Mouse (Mus musculus) adrenal gland, postnatal 25 days (tissue): ENCODE measurements at regions not wholly inside any gene's neighbourhood (a gene's known extent, or its start where the extent isn't known, plus 50 kb on each side); places are given as distances from the start of the nearest gene placed in this dataset.
"Not testable (repeated sequence)": the region's sequence is repeated elsewhere in the genome, so short reads cannot be mapped to it uniquely, and the experiment has no call there.

Experiments used
- DNase-seq: peaks from one replicate; pipeline ENCODE4 v3.0.0; 2021; ENCODE audit warnings: mixed read lengths

- no peak for DNase-seq
These were observed 465.3 kb upstream of the Smim15 start for GRCm38 (mm10) chr13:107578968-107579367.

GRCm38 (mm10) chr13:107577809-107578208, 466.4 kb upstream of the Smim15 start:
- DNase-seq: no peak

DNA sequence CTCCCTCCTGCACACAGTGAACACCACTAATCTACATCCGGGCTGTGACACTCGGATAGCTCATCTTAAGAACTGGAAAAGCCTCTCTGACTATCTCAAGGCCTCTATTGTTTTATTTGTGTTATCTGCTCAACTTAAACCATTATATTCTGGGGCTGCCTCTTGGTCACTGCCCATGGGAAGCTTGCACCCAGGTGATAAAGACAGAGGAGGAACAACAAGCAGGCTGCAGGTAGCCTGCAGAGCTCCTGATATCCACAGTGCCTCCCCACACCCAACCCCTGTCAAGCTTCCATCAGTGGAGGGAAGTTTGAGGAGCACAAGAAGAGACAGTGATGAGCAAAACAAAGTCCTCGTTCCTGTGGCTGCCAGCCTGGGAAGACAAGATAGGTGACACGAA, 467.0 kb upstream of the Smim15 start:
- no peak for DNase-seq

- no peak for DNase-seq
These were observed 467.5 kb upstream of the Smim15 start for GRCm38 (mm10) chr13:107576701-107577100.

GRCm38 (mm10) chr13:107575025-107575424, 469.2 kb upstream of the Smim15 start:
- DNase-seq: no peak

- DNase-seq: no peak
These were observed 470.5 kb upstream of the Smim15 start for GRCm38 (mm10) chr13:107573499-107574355.

- no peak for DNase-seq
These were observed 472.7 kb upstream of the Smim15 start for GRCm38 (mm10) chr13:107571539-107571938.

- DNase-seq: no peak
These were observed 474.8 kb upstream of the Smim15 start for GRCm38 (mm10) chr13:107569477-107569876.

DNA sequence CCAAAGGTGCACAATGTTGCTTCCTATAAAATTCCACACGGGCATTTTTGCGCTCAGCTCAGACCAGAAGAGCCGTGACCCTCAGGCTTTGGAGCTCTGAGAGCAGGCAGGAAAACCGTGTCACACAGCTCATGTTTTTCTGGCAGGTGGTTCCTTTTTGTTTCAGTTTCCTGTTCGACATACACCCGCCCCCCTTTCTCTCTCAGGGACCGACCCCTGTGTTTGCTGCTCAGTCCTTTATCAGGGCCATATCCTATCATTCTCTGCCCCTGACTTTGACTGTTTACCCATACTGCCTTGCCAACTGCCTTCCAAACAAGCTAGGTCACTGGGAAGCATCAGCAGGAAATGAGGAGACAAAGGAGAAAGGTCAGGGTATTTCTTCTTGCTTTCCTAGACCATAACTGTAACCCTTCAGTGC, 475.5 kb upstream of the Smim15 start:
- no peak for DNase-seq

- no peak for DNase-seq
These were observed 481.8 kb upstream of the Smim15 start for GRCm38 (mm10) chr13:107562463-107562862.

- no peak for DNase-seq
These were observed 482.7 kb upstream of the Smim15 start for GRCm38 (mm10) chr13:107561529-107561928.

DNA sequence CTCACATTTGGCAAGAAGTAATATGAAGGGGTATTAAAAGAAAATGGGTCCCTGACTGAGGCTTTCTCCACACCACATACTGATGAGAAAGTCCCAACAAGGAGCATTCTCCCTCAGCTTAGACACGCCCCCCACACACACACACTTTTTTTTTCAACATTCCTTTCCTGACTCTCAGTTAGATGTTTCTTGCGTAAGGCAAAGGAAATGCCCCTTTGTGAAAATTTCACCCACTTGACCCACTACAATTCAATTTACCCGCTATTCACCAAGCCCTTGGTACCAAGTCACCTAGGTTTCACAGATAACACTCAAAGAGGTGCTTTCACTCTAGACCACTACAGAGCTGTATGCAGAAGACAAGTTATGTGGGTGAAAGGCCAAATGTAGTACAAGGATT, 488.3 kb upstream of the Smim15 start:
- DNase-seq: no peak

DNA sequence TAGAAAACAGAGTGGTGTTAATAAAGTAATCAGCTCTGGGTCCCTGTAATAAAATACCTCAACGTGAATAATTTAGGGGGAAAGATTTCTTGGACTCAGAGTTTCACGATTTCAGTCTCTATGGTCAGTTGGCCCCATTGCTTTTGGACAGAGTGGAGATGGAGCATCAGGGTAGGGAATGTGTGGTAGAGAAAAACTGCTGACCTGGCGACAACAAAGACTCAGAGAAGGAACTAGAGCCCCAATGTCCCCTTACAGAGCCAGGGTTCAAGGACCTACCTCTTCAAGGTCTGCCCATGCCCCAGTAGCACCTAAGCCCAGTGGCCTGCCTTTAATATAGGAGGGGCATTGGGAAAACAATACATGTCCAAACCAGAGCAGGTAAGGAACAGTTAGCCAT, 490.2 kb upstream of the Smim15 start:
- no peak for DNase-seq

DNA sequence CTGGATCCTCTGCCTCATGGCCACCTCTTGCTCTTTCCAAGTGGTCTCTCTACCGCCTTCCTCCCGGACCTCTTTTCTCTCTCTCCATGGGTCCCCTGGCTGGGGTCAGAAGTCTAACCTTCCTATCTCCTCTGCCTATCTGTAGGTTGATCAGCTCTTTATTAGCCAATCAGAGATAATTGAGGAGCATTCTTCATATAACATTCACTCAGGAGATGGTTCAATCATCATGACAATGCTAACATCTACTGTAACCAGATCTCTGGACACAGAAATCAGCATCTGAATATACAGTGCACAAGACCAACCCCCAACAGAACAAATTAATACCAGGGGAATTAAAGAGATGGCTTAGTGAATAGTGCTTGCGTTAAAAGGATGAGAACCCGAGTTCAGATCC, 492.1 kb upstream of the Smim15 start:
- DNase-seq: no peak

GRCm38 (mm10) chr13:107549995-107550394, 494.3 kb upstream of the Smim15 start:
- DNase-seq: not testable (repeated sequence)

- DNase-seq: no peak
These were observed 497.2 kb upstream of the Smim15 start for GRCm38 (mm10) chr13:107547073-107547472.

GRCm38 (mm10) chr13:107546181-107546900, 497.9 kb upstream of the Smim15 start:
- DNase-seq: no peak

- DNase-seq: no peak
These were observed 502.7 kb upstream of the Smim15 start for GRCm38 (mm10) chr13:107541635-107541955.

GRCm38 (mm10) chr13:107540784-107541634, 503.2 kb upstream of the Smim15 start:
- no peak for DNase-seq

DNA sequence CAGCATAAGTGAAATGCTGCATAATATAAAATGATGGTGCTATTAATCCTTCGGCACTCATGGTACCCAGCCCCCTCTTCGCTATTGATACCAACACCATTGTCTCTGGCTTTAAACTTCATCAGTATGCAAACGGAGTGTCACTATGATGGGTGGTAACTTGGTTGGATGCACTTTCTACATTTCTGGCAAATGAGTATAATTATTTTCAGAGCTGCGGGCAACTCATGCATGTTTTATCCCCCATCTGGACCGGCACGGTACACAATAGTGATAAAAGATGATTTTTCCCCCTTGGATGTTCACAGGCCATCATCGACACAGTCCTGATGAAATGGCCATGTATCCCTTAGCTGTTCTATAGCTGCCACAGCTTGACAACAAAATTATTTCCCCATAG, 503.9 kb upstream of the Smim15 start:
- no peak for DNase-seq

- DNase-seq: no peak
These were observed 504.4 kb upstream of the Smim15 start for GRCm38 (mm10) chr13:107539867-107540266.

GRCm38 (mm10) chr13:107539326-107539725, 504.9 kb upstream of the Smim15 start:
- DNase-seq: no peak

GRCm38 (mm10) chr13:107535213-107535612, 509.0 kb upstream of the Smim15 start:
- DNase-seq: no peak
